Mouse (Mus musculus): ENCODE data around the gene Cdh19. TPM values are rescaled to one million over a fixed set of nuclear protein-coding genes. Genes with fewer than 3 reads are reported as not detected.

Gene Cdh19
- 0.14 and 0.15 TPM in 2 replicates for polyA plus RNA-seq (2016; fragmentation: Nextera tagmentation; extraction: Ambion mirVana)

DNA sequence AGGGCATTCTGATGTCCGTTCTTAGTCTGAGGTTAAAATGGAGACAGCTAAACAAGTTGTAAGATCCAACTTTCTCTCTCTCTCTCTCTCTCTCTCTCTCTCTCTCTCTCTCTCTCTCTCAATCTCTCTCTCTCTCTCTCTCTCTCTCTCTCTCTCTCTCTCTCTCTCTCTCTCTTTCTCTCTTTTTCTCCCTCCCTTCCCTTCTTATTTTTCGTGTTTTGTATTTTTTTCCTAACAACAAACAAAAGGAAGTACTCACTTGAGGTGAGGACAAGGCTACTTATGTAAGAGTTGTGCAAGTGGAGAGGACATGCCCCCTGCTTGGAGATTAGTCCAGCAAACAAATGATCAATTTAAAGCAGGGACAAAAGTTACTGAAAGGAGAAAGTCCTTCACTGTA, at the start of gene Cdh19:
Gene Cdh19, minus strand, starts transcription at position 101 of the 400 bp plus-strand sequence.
- H3K4me1 ChIP-seq = no peaks in the 10 kb centered on the region
- no peak within 1 kb of the TSS for H3K4me3 ChIP-seq
- WGBS = 17% methylated on average over 2 of the region's 2 CpGs
- H3K27me3 ChIP-seq = no peaks in the 10 kb centered on the region
- no peak within 1 kb of the TSS for H3K9ac ChIP-seq (replicated peaks)
- ATAC-seq (ENCODE audit: low FRiP score, low read depth) = no peak
- no peak within 1 kb of the TSS for H3K4me2 ChIP-seq (replicated peaks)
- H3K9me3 ChIP-seq = no peaks in the 10 kb centered on the region
- no peaks in the 10 kb centered on the region for H3K36me3 ChIP-seq
- H3K27ac ChIP-seq (replicated peaks) = no peak within 1 kb of the TSS

DNA sequence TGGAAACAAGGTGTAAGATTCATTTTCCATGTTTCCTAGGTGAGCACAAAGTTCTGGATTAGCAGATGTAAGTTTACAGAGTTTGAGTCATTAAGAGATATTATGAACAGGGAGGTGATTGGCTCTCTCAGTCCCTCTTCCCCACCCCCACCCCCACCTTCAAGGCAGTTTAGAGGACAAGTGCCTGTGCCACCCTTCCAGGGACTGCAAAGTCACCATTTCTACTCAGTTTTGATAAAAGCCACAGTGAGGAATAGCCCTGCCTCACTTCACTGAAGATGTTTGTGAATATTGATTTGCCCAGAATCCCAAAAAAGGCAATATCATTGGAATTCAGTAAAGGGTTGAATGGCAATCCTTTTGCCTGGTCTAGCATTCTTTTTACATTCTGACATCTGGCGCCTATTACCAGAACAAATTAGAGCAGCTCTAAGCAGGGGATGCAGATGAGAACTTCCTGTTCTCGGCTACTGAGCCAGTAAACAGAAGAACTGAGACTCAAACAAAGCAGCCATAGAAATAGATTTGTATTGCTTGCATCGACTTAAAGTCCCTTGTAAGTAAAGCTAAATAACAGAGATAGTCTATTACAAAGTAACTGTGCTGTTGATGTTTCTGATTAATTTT, 43.2 kb upstream of the Cdh19 start:
- 35% methylated on average over 3 of the region's 3 CpGs for WGBS
- no peak for ATAC-seq (ENCODE audit: low FRiP score, low read depth)

DNA sequence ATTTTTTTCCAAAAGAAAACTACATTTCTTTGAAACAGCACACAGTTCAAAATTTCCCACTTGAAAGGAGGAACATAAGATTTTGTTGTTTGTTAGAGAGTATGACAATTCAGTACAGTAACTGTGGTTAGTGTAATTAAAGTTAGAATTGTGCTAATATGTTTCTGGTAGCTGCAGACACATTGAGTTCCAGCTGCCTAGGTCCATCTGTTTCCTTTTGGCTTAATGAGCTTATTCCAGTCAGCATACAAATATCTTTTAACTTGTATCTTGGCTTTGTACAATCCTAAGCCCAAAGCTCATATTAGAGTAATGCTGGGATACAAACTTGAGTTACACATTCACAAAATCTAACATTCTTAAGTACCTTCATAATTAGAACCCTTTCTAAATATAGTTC, 40.3 kb upstream of the Cdh19 start:
- Histone ChIP-seq H3K27me3 (no peaks in the 10 kb centered on the region), H3K9me3 (no peaks in the 10 kb centered on the region), H3K4me3 (no peak overlapping the region), H3K4me1 (no peaks in the 10 kb centered on the region), H3K4me2 (replicated peaks) (no peak overlapping the region), H3K27ac (replicated peaks) (no peak overlapping the region), H3K36me3 (no peaks in the 10 kb centered on the region), H3K9ac (replicated peaks) (no peak overlapping the region)
- no peak for ATAC-seq (ENCODE audit: low FRiP score, low read depth)

More for the DNA sequence above, 43.2 kb upstream of the Cdh19 start:
- no peak overlapping the region for H3K9ac ChIP-seq (replicated peaks)
- H3K27ac ChIP-seq (replicated peaks) = no peak overlapping the region
- no peaks in the 10 kb centered on the region for H3K36me3 ChIP-seq
- no peaks in the 10 kb centered on the region for H3K27me3 ChIP-seq
- H3K4me2 ChIP-seq (replicated peaks) = no peak overlapping the region
- no peaks in the 10 kb centered on the region for H3K9me3 ChIP-seq
- no peak overlapping the region for H3K4me3 ChIP-seq
- H3K4me1 ChIP-seq = no peaks in the 10 kb centered on the region

DNA sequence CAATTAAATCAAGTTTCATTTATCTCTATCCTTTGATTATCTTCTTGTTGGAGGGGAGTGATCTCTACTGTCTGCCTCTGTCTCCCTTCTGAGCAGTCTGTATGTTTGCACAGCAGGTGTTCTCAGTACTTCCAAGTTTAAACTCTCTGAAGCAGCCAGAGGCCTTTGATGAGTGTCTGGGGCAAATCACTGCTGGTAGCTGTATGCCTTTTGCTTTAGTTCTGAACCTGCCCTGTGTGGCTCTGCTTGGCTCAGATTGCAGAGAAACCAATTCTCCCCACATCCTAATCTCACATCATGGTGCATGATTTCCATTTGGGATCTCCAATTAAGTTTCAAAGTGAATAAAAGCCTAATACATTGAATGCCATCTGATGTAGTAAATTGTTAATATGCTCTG, 12.4 kb upstream of the Cdh19 start:
- H3K27me3 ChIP-seq = no peaks in the 10 kb centered on the region
- no peak overlapping the region for H3K27ac ChIP-seq (replicated peaks)
- no peak overlapping the region for H3K4me3 ChIP-seq
- H3K4me1 ChIP-seq = no peaks in the 10 kb centered on the region
- no peak for ATAC-seq (ENCODE audit: low FRiP score, low read depth)
- H3K9me3 ChIP-seq = no peaks in the 10 kb centered on the region
- no peaks in the 10 kb centered on the region for H3K36me3 ChIP-seq
- H3K4me2 ChIP-seq (replicated peaks) = no peak overlapping the region
- H3K9ac ChIP-seq (replicated peaks) = no peak overlapping the region

DNA sequence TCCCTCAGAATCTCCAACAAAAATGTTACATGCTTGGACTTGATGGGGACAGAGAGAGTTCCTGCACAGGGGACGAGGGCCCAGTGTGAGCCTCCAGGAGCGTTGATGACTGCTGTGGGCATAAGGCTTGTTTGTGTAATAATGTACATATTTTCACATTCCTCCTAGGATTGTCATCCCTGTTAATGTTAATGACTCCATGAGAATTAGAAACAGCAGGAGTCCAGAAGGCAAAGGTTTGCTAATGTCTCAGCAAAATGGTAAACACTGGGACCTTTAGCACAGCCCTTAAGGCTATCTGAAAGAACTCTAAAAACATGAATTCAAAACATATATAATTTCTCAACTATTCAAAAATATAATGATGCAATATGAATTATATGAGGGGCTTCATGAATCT, 8.2 kb downstream of the Cdh19 start:
- no peak overlapping the region for H3K4me3 ChIP-seq
- no peak overlapping the region for H3K27ac ChIP-seq (replicated peaks)
- 93% methylated on average over 2 of the region's 2 CpGs for WGBS
- no peaks in the 10 kb centered on the region for H3K27me3 ChIP-seq
- no peaks in the 10 kb centered on the region for H3K36me3 ChIP-seq
- ATAC-seq (ENCODE audit: low FRiP score, low read depth) = no peak
- H3K9me3 ChIP-seq = no peaks in the 10 kb centered on the region
- H3K4me2 ChIP-seq (replicated peaks) = no peak overlapping the region
- H3K9ac ChIP-seq (replicated peaks) = no peak overlapping the region
- no peaks in the 10 kb centered on the region for H3K4me1 ChIP-seq

DNA sequence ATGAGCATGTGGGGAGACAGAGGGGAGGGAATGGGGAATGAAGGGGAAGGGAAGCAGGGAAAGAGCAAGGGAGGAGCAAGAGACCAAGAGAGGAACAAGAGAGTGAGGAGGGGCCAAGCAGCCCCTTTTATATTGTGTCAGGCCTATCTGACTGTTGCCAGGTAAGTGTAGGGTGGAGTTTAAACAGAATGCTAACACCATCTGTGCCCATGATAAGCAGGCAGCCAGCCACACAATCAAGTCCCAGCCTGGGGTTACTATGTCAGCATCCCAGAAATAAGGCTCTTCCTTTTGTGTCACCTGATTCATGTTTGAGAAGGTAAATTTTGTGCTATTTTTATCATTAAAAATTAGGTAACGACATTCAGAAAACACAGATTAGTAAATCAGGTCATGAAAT, 67.6 kb downstream of the Cdh19 start:
- H3K9ac ChIP-seq (replicated peaks) = no peak overlapping the region
- H3K27me3 ChIP-seq = no peaks in the 10 kb centered on the region
- WGBS = 94% methylated on average over 1 of the region's 1 CpGs
- no peak for ATAC-seq (ENCODE audit: low FRiP score, low read depth)
- H3K4me2 ChIP-seq (replicated peaks) = no peak overlapping the region
- no peak overlapping the region for H3K27ac ChIP-seq (replicated peaks)
- no peaks in the 10 kb centered on the region for H3K4me1 ChIP-seq
- no peaks in the 10 kb centered on the region for H3K36me3 ChIP-seq
- H3K9me3 ChIP-seq = no peaks in the 10 kb centered on the region
- no peak overlapping the region for H3K4me3 ChIP-seq

DNA sequence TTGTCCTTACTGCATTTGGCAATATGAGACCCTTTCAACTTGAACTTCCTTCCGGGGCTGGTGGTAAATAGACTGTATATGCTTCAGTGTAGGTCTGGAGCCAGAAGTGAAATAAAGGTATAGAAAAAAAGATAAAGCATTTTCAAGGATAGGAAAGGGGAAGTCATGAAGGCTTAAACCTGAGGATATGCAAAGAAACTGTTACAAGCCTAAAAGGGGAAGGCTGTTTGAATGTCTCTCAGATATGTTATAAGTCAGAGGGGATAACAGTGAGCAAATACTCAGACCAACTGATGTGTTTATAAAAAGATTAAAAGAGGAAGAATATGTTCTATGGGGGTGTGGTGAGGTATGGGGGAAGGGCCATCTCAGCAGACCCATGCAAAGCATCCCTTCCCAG, 68.2 kb downstream of the Cdh19 start:
- Histone ChIP-seq H3K4me1 (no peaks in the 10 kb centered on the region), H3K36me3 (no peaks in the 10 kb centered on the region), H3K27me3 (no peaks in the 10 kb centered on the region), H3K4me3 (no peak overlapping the region), H3K4me2 (replicated peaks) (no peak overlapping the region), H3K27ac (replicated peaks) (no peak overlapping the region), H3K9me3 (no peaks in the 10 kb centered on the region), H3K9ac (replicated peaks) (no peak overlapping the region)
- no peak for ATAC-seq (ENCODE audit: low FRiP score, low read depth)
- 79% methylated on average over 1 of the region's 1 CpGs for WGBS

DNA sequence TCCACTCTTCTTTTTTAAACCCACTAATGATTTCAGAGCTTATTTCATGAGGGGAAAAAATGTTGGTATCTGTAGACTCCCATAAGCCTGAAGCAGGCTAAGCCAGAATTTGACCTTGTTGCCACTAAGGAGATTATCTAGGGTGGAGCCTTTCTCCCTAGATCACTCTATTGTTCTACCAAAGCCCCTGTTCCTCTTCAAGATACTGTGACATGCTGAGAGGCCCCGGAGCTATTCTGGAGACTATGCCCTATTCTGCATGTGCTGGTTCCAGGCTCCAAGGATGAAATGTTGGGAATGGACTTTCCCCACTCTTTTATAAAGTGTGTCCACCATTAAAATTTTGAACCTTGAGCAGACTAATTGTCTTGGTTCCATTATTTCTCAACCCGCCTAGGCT, 73.1 kb downstream of the Cdh19 start:
- Histone ChIP-seq H3K36me3 (no peaks in the 10 kb centered on the region), H3K4me3 (no peak overlapping the region), H3K9me3 (no peaks in the 10 kb centered on the region), H3K27me3 (no peaks in the 10 kb centered on the region), H3K9ac (replicated peaks) (no peak overlapping the region), H3K27ac (replicated peaks) (no peak overlapping the region), H3K4me1 (no peaks in the 10 kb centered on the region), H3K4me2 (replicated peaks) (no peak overlapping the region)
- ATAC-seq (ENCODE audit: low FRiP score, low read depth) = no peak
- WGBS = 39% methylated on average over 2 of the region's 2 CpGs
